Mouse (Mus musculus) layer of hippocampus, postnatal 14 days (tissue): ENCODE measurements around the gene Slc4a11. TPM values are rescaled to one million over a fixed set of nuclear protein-coding genes. Genes with fewer than 3 reads are reported as not detected.
A peak's percentile ranks its signal among the peaks of the same experiment; 100 is the strongest.
"Not testable (repeated sequence)": the region's sequence is repeated elsewhere in the genome, so short reads cannot be mapped to it uniquely, and the experiment has no call there.

Experiments
- DNase-seq, 2 experiments: peaks; one replicate each; pipeline ENCODE4 v3.0.0; 2021 to 2022; ENCODE audit warnings: low spot score in 2 of 2, mixed read lengths in 1 of 2
- total RNA-seq, 2 experiments: library from RNA; stranded (reverse); gene quantifications; 2 replicates each; pipeline ENCODE4 v1.2.3; 2021

The Slc4a11 gene
- total RNA-seq, 2 experiments from 2014 or later = 0.12 to 0.48 TPM

GRCm38 (mm10) chr2:130679899-130680298, 17.4 kb downstream of the Slc4a11 start:
- no peak for DNase-seq

- peak in 1 of 2 experiments; percentile 55 for DNase-seq
Observed at GRCm38 (mm10) chr2:130679154-130679553, 18.2 kb downstream of the Slc4a11 start.

GRCm38 (mm10) chr2:130677211-130677610, 20.1 kb downstream of the Slc4a11 start:
- DNase-seq = no peak

- peak; percentile 84 to 87 for DNase-seq
Observed at GRCm38 (mm10) chr2:130667559-130667958, 29.8 kb downstream of the Slc4a11 start, which contains the start of gene Itpa. Itpa (plus strand) TSS chr2:130667610.

GRCm38 (mm10) chr2:130664102-130664701, 33.1 kb downstream of the Slc4a11 start, which contains the start of gene Ddrgk1:
Ddrgk1 (minus strand) TSS chr2:130664659.
- peak; percentile 96 to 97 for DNase-seq

- no peak for DNase-seq
Observed at GRCm38 (mm10) chr2:130663342-130663741, 34.0 kb downstream of the Slc4a11 start.

GRCm38 (mm10) chr2:130658530-130658929, 38.8 kb downstream of the Slc4a11 start:
- DNase-seq = no peak

GRCm38 (mm10) chr2:130657541-130657940, 39.8 kb downstream of the Slc4a11 start:
- peak; percentile 58 to 79 for DNase-seq

- DNase-seq = no peak
Observed at GRCm38 (mm10) chr2:130656536-130656935, 40.8 kb downstream of the Slc4a11 start.

GRCm38 (mm10) chr2:130655660-130656339, 41.5 kb downstream of the Slc4a11 start:
- DNase-seq = no peak

GRCm38 (mm10) chr2:130653760-130654159, 43.6 kb downstream of the Slc4a11 start:
- no peak for DNase-seq

- no peak for DNase-seq
Observed at GRCm38 (mm10) chr2:130653303-130653702, 44.0 kb downstream of the Slc4a11 start.

GRCm38 (mm10) chr2:130649028-130649427, 48.3 kb downstream of the Slc4a11 start:
- not testable (repeated sequence) for DNase-seq

GRCm38 (mm10) chr2:130645198-130645597, 52.1 kb downstream of the Slc4a11 start:
- no peak for DNase-seq

GRCm38 (mm10) chr2:130642684-130643369, 54.5 kb downstream of the Slc4a11 start, which contains the start of gene Lzts3:
Lzts3 (minus strand) TSS chr2:130642803.
- DNase-seq = peak; percentile 84 to 92

- no peak for DNase-seq
Observed at GRCm38 (mm10) chr2:130642197-130642660, 55.1 kb downstream of the Slc4a11 start.

- DNase-seq = no peak
Observed at GRCm38 (mm10) chr2:130641351-130642025, 55.8 kb downstream of the Slc4a11 start.

GRCm38 (mm10) chr2:130639276-130639675, 58.0 kb downstream of the Slc4a11 start:
- no peak for DNase-seq

- DNase-seq = no peak
Observed at GRCm38 (mm10) chr2:130638101-130638611, 59.2 kb downstream of the Slc4a11 start.

GRCm38 (mm10) chr2:130635847-130636246, 61.5 kb downstream of the Slc4a11 start:
- DNase-seq = no peak
